Mouse (Mus musculus) forebrain, postnatal 0 days (tissue): ENCODE measurements around the gene Caly. TPM values are rescaled to one million over a fixed set of nuclear protein-coding genes. Genes with fewer than 3 reads are reported as not detected.

Source experiments
- ATAC-seq: fragments of 200-750 bp; cut with Nextera tagmentation; 2 replicates; pipeline ENCODE4 v1.8.0; 2017; ENCODE audit warnings: mild to moderate bottlenecking, moderate library complexity
- DNase-seq: peaks from one replicate; pipeline ENCODE4 v3.0.0-alpha.2; 2015
- H3K27ac ChIP-seq: fragments of 300-500 bp; sonication (generic); 2 replicates; pipeline ENCODE4 v1.5.1; 2014; ENCODE audit warnings: low read depth, mild to moderate bottlenecking, antibody characterized with exemption, low read length, moderate library complexity, mixed read lengths
- H3K27me3 ChIP-seq: fragments of 300-500 bp; sonication (generic); 2 replicates; pipeline ENCODE4 v1.6.1; 2014; ENCODE audit warnings: mild to moderate bottlenecking, low read length, mixed read lengths; ENCODE audit not compliant: insufficient read depth
- H3K36me3 ChIP-seq: fragments of 300-500 bp; sonication (generic); 2 replicates; pipeline ENCODE4 v1.6.1; 2014; ENCODE audit warnings: mild to moderate bottlenecking, moderate library complexity; ENCODE audit not compliant: insufficient read depth
- H3K4me1 ChIP-seq: fragments of 300-500 bp; sonication (generic); 2 replicates; pipeline ENCODE4 v1.6.1; 2014; ENCODE audit warnings: antibody characterized with exemption; ENCODE audit not compliant: insufficient read depth
- H3K4me2 ChIP-seq: fragments of 300-500 bp; sonication (generic); 2 replicates; pipeline ENCODE4 v1.6.1; 2014; ENCODE audit warnings: low read depth, mild to moderate bottlenecking, moderate library complexity
- H3K4me3 ChIP-seq: fragments of 300-500 bp; sonication (generic); 2 replicates; pipeline ENCODE4 v1.5.1; 2014; ENCODE audit warnings: low read depth, low read length, mixed read lengths
- H3K9ac ChIP-seq: fragments of 300-500 bp; sonication (generic); 2 replicates; pipeline ENCODE4 v1.6.1; 2014; ENCODE audit warnings: mild to moderate bottlenecking
- H3K9me3 ChIP-seq: fragments of 300-500 bp; sonication (generic); 2 replicates; pipeline ENCODE4 v1.6.1; 2016; ENCODE audit warnings: low read length
- CTCF ChIP-seq: sonication (generic); IDR thresholded peaks from 2 replicates; pipeline ENCODE4 v1.5.1; 2016; ENCODE audit warnings: antibody characterized with exemption, control low read depth, low read depth
- WGBS: fragments of 180-500 bp; shearing (Covaris S2); extraction: QIAGEN DNeasy Blood & Tissue Kit; methylation state at CpG from one replicate; pipeline ENCODE4 v1.1.7; 2014; 5-methylcytosine and 5-hydroxymethylcytosine counted together
- polyA plus RNA-seq: library from polyadenylated mRNA; unstranded; fragments of >200 nt; fragmentation: Nextera tagmentation; extraction: Ambion mirVana; gene quantifications from 2 replicates; pipeline ENCODE4 v1.2.1, GENCODE M21; 2015
- total RNA-seq: library from RNA; depleted of rRNA; stranded (reverse); fragments of >200 nt; gene quantifications from 2 replicates; pipeline ENCODE4 v1.2.3, GENCODE M21; 2014; rRNA removed

The Caly gene
- total RNA-seq, result 259 and 284 TPM in 2 replicates
- polyA plus RNA-seq, result 348 and 396 TPM in 2 replicates

- peak within 1 kb of the TSS; percentile 76 for H3K4me2 ChIP-seq
- peak; percentile 93 for ATAC-seq
- peaks cover 9% of the 10 kb centered on the region; the same call in 1 of the 2 replicates for H3K4me1 ChIP-seq
- TF ChIP-seq CTCF, result peak; percentile 96
- peak within 1 kb of the TSS; percentile 52 for H3K4me3 ChIP-seq
- peak; percentile 95 for DNase-seq
- no peaks in the 10 kb centered on the region for H3K9me3 ChIP-seq
- WGBS, result 2% methylated on average over 18 of the region's 18 CpGs
- peak within 1 kb of the TSS; percentile 82 for H3K27ac ChIP-seq
- H3K36me3 ChIP-seq, result no peaks in the 10 kb centered on the region
- H3K9ac ChIP-seq, result peak within 1 kb of the TSS; percentile 78
- H3K27me3 ChIP-seq, result no peaks in the 10 kb centered on the region
Measured at GRCm38 (mm10) chr7:140082242-140082678, at the start of gene Caly. Gene Caly, minus strand, starts transcription at chr7:140082548.

GRCm38 (mm10) chr7:140127911-140128310, 45.6 kb upstream of the Caly start:
- Histone ChIP-seq H3K27me3 (no peaks in the 10 kb centered on the region), H3K4me3 (no peak overlapping the region), H3K9ac (no peak overlapping the region), H3K36me3 (no peaks in the 10 kb centered on the region), H3K9me3 (no peaks in the 10 kb centered on the region), H3K27ac (no peak overlapping the region), H3K4me1 (0 out of 2 replicates have a peak, but pooled peaks cover 3% of the 10 kb centered on the region), H3K4me2 (no peak overlapping the region)
- DNase-seq, result no peak
- TF ChIP-seq CTCF, result no peak
- ATAC-seq, result no peak
- 97% methylated on average over 2 of the region's 2 CpGs for WGBS

GRCm38 (mm10) chr7:140126934-140127333, 44.6 kb upstream of the Caly start:
- H3K4me3 ChIP-seq, result no peak overlapping the region
- H3K9me3 ChIP-seq, result no peaks in the 10 kb centered on the region
- ATAC-seq (no peak), DNase-seq (no peak)
- no peak overlapping the region for H3K4me2 ChIP-seq
- H3K27ac ChIP-seq, result no peak overlapping the region
- WGBS, result 80% methylated on average over 3 of the region's 3 CpGs
- TF ChIP-seq CTCF, result no peak
- 0 out of 2 replicates have a peak, but pooled peaks cover 3% of the 10 kb centered on the region for H3K4me1 ChIP-seq
- no peaks in the 10 kb centered on the region for H3K36me3 ChIP-seq
- no peaks in the 10 kb centered on the region for H3K27me3 ChIP-seq
- H3K9ac ChIP-seq, result no peak overlapping the region

- ATAC-seq, result no peak
- H3K9me3 ChIP-seq, result no peaks in the 10 kb centered on the region
- peak overlapping the region; percentile 71 for H3K9ac ChIP-seq
- H3K27ac ChIP-seq, result no peak overlapping the region
- H3K4me3 ChIP-seq, result peak overlapping the region; percentile 67
- no peaks in the 10 kb centered on the region for H3K36me3 ChIP-seq
- H3K4me1 ChIP-seq, result 0 out of 2 replicates have a peak, but pooled peaks cover 3% of the 10 kb centered on the region
- TF ChIP-seq CTCF, result no peak
- DNase-seq, result no peak
- peak overlapping the region; percentile 88 for H3K4me2 ChIP-seq
- 10% methylated on average over 5 of the region's 5 CpGs for WGBS
- H3K27me3 ChIP-seq, result no peaks in the 10 kb centered on the region
Measured at GRCm38 (mm10) chr7:140126022-140126350, 43.6 kb upstream of the Caly start.

- no peak for TF ChIP-seq CTCF
Measured at GRCm38 (mm10) chr7:140125278-140126021, 43.1 kb upstream of the Caly start.

GRCm38 (mm10) chr7:140124382-140124781, 42.0 kb upstream of the Caly start:
- DNase-seq (no peak), ATAC-seq (no peak)
- H3K9ac ChIP-seq, result no peak overlapping the region
- no peaks in the 10 kb centered on the region for H3K9me3 ChIP-seq
- H3K4me2 ChIP-seq, result no peak overlapping the region
- H3K27me3 ChIP-seq, result no peaks in the 10 kb centered on the region
- H3K27ac ChIP-seq, result no peak overlapping the region
- H3K4me1 ChIP-seq, result 0 out of 2 replicates have a peak, but pooled peaks cover 3% of the 10 kb centered on the region
- no peak overlapping the region for H3K4me3 ChIP-seq
- no peak for TF ChIP-seq CTCF
- H3K36me3 ChIP-seq, result no peaks in the 10 kb centered on the region
- WGBS, result 97% methylated on average over 1 of the region's 1 CpGs

More at GRCm38 (mm10) chr7:140125278-140126021, 43.1 kb upstream of the Caly start:
- WGBS, result under 1% methylated on average over 36 of the region's 40 CpGs
- no peaks in the 10 kb centered on the region for H3K27me3 ChIP-seq
- H3K4me2 ChIP-seq, result peak overlapping the region; percentile 88
- H3K4me1 ChIP-seq, result 0 out of 2 replicates have a peak, but pooled peaks cover 3% of the 10 kb centered on the region
- peak overlapping the region; percentile 67 for H3K4me3 ChIP-seq
- H3K27ac ChIP-seq, result no peak overlapping the region
- ATAC-seq, result peak; percentile 97
- no peaks in the 10 kb centered on the region for H3K9me3 ChIP-seq
- H3K9ac ChIP-seq, result peak overlapping the region; percentile 71
- H3K36me3 ChIP-seq, result no peaks in the 10 kb centered on the region
- DNase-seq, result peak; percentile 85

- no peaks in the 10 kb centered on the region for H3K27me3 ChIP-seq
- no peak overlapping the region for H3K4me3 ChIP-seq
- H3K36me3 ChIP-seq, result no peaks in the 10 kb centered on the region
- no peak overlapping the region for H3K27ac ChIP-seq
- WGBS, result 43% methylated on average over 4 of the region's 4 CpGs
- ATAC-seq, result no peak
- H3K4me1 ChIP-seq, result 0 out of 2 replicates have a peak, but pooled peaks cover 3% of the 10 kb centered on the region
- H3K9ac ChIP-seq, result no peak overlapping the region
- TF ChIP-seq CTCF, result no peak
- no peaks in the 10 kb centered on the region for H3K9me3 ChIP-seq
- no peak for DNase-seq
- H3K4me2 ChIP-seq, result no peak overlapping the region
Measured at GRCm38 (mm10) chr7:140122765-140123164, 40.4 kb upstream of the Caly start.
